Mouse (Mus musculus) right cerebral cortex, postnatal 10 days (tissue): ENCODE measurements around the gene Nacad.

Source experiments
- DNase-seq, 2 experiments: peaks; one replicate each; pipeline ENCODE4 v3.0.0; 2021; ENCODE audit warnings: low spot score in 2 of 2

Nacad gene

DNA sequence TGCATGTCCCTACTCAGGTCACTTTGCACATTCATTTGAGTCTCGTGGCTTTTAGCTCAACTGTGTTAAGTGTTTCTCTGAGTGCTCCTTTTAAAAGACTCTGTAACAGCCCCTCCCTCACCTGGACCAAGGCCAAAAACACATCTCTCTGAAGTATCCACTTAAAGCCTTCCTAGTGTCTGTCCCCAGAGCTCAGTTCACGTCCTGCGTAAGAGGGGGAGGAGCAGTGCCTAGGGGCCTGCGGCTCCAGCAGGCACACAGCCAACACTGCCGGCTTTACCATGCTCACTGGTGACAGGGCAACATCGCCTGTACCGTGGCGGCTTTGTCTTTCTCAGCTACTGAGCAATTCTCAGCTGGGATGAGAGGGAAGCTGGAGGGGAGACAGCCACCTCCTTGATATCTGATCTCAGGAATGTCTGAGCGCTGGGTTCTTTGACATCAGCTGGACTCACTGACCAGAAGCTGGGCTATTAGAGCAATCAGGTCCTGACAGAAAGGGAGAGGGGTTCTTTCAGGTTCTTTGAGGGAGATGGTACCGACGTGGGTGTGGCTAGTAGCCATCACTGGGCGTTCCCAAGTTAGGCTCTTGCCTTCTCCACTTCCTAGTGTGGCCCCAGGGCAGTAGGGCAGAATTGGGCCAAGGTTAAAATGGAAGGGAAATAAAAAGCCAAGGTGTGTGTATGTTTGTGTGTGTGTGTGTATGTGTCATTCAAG is 1.8 kb downstream of the Nacad start:
- DNase-seq, result peak; percentile 77 to 89

DNA sequence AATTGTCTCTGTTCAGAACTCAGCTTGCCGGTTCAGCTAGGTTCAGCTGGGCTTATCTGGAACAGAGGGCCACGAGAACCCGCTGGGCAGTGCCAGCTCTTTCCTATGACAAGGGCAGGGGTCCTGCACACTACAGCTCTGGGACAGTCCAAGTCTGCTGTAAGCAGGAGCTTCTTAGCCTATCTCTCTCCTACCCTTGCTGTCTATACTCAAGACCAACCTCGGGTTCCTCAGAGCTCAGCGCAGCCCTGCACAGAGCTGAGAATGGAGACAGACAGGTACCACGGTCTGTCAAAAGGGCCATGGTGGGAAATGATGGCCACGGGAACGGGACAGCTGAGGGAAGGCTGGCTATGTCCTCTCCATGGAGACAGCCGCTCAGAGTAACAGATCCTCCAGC is 2.6 kb downstream of the Nacad start:
- no peak for DNase-seq

DNA sequence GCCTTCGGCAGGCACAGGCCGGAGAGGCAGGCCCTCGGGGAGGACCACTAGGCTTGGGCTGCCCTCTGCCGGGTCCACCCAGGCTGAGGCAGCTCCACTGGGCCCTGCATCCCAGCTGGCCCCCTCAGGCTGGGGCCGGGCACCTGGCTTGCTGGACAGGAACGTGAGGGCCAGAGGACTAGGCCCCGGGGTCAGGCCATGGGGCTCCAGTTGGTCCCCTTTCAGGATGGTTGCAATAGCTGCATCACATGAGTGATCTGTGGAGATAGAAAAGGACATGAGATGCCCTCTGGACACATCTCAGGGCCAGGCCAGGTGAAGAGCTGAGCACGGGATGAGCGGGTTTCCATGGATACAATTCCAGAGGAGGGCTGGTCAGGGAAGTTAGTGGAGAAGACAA is 3.2 kb downstream of the Nacad start:
- no peak for DNase-seq

DNA sequence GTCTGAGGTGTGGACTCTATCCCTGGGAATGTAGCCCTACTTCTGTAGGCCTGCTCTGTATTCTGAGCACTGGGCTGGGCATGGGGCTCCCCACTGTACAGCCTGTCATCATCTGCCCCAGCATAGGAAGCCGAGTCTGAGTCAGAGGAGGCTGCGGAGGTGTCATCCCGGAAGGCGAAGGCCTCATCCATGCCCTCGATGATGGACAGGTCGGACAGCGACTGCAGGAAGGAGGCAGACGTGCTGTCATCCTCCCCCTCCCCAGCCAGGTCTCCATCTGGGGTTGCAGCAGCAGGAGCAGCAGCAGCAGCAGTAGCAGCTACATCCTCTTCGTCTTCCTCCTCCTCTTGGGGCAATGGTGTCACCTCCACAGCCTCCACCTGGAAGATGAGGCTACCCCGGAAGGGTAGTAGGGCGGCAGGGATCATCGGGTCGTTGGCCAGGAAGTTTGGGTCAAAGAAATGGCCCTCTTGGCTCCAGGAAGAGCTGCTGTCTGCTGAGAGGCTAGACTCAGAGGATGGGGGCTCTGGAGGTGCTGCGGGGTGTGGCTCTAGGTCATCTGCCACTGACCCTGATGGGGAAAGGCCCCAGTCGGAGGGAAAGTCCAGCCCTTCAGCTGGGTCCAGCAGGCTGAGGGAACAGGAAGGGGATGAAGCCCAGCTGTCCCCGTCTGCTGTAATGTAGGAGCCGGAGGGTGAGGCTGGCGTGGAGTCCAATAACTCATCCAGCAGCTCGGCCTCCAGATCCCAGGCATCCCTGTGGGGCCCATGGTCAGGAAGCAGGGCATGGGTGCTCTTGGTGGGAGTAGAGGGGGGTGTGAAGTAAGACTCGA is 4.0 kb downstream of the Nacad start:
- DNase-seq, result no peak

DNA sequence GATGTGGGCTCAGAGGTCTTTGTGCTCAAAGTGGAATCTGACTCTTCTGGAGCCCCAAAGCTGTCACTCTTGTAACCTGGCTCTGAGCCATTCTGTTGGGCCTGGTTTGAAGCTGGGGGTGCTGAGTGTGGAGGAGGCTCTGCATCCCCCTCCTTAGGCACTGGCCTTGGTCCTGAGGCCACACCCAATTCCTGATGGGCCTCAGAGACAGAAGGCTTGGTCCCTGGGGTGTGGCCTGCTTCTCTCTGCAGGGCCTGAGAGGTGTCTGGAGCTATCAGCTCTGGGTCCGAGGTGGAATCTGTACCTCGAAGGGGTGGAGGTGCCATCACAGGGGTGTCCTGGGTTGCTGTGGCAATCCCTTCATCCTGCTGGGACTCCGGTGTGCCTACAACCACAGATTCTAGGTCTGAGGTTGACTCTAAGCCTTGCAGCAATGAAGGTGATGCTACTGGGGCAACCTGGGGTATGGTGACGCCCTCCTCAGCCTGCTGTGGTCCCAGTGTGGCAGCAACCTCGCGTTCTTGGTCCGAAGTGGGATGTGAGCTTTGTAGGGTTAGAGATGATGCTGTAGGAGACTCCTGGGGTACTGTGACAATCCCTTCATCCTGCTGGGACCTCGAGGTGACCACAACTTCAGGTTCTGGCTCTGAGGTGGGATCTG is 5.4 kb downstream of the Nacad start:
- no peak for DNase-seq

DNA sequence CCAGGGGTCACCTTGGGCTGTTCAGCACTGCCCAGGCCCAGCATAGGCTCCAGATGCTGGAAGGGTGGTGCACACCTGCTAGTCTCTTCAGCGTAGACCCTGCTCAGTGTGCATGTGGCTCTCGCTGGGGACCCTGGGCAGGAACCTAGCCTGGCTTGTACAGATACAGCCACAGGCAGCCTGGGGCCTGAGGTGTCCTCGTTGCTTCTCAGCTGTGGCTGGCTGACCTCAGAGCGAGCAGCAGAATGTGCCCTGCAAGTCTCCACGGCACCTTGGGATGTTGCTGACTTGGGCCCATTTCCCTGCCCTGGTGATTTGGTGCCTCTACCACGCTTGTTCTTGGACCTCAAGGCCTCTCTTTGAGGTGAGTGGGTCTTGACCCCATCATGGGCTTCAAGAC is 6.0 kb downstream of the Nacad start:
- DNase-seq, result no peak

DNA sequence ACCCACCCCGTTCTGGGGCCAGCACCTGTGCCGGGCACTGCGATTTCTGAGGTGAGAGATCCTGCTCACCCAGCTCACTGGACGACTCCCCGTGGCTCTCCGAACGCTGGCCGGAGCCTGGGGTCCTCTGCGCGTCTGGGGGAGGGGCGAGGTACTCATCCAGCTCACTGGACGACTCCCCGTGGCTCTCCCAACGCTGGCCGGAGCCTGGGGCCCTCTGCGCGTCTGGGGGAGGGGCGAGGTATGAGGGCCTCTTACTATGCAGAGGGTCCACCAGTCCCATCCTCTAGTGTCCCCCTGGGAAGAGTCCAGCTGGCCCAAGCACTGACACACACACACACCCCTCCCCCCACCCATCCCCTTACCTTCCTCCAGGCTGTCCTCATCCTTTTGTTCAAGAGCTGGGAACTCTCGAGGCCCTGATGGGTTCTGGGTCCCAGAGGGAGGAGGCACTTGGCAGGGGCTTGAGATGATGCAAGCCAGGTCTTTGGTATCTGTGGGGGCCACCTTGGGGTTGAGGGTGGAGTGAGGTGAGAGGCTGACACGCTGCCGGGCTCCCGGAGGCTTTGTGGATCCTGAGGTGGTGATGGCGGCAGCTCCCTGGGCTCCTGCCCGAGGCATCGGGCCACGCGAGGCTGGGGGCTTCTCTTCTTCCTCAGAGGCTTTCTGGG is 6.7 kb downstream of the Nacad start:
- DNase-seq, result peak in 1 of 2 experiments; percentile 55

DNA sequence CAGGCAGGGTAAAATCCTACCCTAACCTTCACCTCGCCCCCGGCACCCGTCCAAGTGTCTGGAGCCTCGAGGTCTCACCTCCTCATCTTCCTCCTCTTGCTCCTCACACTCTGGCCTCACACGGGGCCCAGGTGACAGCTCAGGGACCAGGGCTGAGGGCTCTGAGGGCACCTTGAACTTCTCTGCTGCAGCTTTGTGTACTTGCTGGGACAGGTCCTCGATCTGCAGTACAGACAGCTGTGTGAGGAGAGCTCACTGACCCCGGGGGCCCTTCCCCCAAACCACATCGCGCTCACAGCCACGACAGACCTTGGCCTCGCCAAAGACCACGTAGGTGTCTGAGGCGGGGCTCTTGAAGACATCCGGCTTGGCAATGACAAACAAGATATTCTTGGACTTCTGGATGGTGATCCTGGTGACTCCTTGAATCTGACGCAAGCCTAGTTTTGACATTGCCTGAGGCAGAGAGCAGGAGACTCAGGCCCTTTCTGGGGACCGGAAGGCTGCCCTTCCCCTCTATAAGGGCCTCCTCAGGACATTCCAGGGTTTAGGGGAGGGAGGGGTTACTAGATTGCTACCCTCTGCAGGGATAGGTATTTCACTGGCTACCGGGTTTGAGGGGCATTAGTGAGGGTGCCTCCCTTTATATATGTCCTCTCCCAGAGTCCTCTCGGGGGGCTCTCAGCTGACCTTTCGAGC is 7.5 kb downstream of the Nacad start:
- no peak for DNase-seq

DNA sequence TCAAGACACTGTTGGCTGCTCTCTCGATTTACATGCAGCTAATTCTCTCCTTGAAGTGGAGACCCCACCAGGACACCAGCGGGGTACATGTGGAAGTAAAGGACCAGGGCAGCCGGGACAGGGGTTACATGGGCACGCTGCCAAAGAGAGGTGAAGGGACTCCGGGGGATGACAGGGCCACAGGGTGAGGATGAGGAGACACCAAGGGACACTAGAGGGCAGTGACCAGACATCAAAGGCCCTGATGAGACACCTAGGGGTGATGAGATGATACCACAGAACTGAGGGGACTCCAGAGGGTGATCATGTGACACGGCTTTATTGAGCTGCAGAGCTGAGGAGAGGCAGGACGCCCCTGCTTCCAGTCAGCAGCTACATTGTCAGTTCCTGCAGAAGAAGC is 8.3 kb downstream of the Nacad start:
- DNase-seq, result peak in 1 of 2 experiments; percentile 56

DNA sequence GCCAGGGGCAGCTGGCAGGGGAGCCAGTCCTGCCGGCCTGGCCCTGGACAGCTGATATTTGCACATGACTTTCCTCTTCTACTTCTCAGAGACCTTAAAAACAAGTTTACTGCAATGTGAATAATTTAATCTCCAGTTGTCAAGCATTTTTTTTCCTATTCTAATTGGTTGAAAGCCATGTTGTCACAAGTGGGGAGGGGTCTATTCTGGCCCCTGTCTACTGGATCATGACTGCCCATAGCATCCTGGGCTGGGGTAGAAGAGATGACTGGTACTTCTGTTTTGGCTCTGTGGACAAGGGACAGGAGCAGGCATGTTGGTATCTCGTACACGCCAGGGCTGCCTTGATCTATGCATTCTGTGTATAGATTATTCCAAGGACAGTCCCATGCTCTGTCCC is 9.2 kb downstream of the Nacad start:
- DNase-seq, result no peak

DNA sequence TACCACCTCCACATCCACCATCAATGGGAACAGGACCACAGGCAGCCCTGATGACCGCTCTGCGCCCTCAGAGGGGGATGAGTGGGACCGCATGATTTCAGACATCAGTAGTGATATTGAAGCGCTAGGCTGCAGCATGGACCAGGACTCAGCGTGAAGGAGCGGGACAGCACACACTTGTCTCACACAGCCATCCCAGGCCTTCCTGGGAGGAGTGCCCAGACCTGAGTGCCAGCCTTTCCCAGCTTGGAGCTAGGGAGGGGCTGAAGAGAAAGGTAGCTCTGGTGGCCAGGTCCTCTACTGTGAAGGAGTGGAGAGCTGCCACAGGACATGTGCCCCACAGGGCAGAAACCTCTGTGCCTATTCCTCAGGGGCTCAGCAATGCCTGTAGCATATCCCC is 9.6 kb downstream of the Nacad start:
- DNase-seq, result no peak

DNA sequence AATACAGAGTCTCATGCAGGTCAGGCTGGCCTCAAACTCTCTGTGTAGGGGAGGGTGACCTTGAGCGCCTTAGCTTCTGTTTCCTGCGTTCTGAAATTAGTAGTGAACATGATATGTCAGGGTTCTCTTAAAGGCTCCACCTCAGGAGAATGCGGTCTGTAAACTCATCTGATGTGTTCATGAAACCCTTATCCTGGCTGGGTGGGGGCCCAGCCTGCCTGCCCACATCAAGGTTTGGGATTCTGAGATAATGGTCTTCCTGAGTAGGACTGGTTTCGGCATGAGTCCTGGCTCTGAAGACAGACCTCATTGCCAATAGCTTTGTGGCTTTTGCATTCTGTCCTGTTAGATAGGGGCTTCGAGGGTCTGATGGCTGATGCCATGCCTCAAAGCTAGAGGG is 10.5 kb downstream of the Nacad start:
- no peak for DNase-seq

DNA sequence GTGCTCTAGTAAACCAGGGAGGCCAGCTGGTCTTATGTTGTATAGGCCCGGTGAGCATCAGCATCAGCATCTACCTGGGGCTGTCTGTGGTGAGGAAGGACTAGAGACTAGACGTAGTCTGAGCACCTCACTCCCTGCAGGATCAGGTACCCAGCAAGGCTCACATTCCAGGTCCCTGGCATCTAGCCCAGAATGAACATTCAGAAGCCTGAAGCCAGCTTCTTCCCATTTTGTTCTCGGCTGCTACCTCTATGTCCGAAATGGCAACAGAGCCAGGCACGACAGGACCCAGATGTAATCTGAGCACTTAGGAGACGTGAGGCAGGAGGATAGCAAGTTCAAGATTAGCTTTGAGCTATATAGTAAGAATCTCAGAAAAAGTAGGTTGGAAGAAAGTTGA is 11.0 kb downstream of the Nacad start:
- DNase-seq, result no peak

DNA sequence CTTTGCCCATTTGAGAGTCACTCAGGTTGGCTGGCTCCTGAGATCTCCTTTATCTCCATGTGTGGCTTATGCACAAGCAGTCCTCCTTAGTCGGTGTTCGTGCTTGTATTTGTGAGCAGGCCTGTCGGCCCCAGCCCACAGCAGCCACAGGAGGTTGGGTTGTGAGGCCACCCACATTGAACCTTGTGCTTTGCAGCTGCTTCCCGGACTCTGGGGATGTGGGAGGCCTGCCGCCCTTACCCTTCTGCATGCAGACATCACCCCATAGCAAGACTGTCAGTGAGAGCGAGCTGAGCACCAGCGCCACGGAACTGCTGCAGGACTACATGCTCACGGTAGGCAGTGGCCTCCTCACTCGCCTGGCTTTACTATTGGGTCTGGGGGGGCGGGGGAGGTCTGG is 12.4 kb downstream of the Nacad start:
- no peak for DNase-seq

DNA sequence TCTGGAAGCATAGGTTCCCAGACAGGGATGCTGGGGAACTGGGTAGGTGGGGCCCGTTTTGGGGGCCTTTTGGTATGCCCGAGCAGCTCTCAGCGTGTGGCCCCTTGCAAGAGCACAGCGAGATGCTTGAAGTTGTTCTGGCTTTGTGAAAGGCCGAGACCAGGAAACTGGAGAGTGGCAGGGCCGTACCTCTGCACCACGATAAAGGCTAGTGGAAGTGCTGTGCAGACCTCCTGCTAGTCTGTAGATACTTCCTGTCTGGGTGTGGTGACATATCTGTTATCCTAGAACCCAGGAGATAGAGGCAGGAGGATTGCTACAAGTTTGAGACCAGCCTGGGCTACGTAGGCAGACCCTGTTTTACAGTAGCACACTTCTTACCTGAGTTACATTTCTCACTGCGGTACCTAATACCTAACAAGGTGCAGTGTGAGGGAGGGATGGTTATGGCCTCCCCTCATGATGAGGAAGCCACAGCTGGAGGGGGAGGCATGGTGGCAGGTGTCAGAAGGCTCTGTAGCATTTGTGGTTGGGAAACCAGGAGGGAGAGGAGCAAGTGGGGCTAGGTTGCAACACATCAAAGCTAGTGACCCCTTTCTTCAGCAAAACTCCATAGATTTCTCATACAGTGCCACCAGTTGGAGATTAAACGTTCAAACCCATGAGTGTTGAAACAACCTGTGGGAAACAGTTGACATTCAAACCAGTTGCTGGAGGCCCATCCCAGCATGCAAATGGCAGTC is 14.7 kb downstream of the Nacad start:
- no peak for DNase-seq

DNA sequence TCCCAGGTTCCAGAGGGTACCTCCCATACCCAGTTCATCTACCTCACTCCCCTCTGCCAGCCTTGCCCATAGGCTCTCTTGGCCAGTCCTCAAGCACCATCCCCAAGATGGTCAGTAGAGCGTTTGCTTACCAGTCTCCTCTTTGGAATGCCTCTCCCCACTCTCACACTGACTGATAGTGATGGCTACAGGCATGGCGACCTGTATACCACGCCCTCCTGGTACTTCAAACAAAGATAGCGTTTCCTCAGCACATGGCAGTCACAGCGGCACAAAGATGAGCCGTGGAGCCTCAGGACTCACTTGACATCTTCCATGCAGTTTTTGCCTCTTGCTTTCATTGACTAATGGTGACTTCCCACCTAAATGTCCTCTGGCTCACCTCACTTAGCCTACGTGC is 16.0 kb downstream of the Nacad start:
- no peak for DNase-seq

DNA sequence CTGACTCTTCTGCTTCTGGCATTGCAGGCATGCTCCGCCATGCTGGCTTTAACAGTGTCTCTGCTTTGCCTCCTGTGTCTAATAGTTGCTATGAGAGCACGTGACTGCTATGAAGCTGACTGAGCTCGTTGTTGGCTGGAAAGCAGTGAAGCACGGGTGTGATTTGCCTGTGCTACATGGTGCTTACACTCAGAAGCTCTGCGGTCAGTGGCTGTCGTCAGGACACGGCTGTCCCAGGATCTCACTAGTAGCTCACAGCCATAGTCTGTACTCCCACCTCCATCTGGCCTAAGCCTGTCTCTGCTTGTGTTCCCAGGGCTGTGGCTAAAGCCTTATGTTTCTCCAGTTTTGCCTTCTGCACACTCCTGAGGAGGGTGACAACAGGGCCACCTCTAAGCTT is 17.6 kb downstream of the Nacad start:
- DNase-seq, result no peak

DNA sequence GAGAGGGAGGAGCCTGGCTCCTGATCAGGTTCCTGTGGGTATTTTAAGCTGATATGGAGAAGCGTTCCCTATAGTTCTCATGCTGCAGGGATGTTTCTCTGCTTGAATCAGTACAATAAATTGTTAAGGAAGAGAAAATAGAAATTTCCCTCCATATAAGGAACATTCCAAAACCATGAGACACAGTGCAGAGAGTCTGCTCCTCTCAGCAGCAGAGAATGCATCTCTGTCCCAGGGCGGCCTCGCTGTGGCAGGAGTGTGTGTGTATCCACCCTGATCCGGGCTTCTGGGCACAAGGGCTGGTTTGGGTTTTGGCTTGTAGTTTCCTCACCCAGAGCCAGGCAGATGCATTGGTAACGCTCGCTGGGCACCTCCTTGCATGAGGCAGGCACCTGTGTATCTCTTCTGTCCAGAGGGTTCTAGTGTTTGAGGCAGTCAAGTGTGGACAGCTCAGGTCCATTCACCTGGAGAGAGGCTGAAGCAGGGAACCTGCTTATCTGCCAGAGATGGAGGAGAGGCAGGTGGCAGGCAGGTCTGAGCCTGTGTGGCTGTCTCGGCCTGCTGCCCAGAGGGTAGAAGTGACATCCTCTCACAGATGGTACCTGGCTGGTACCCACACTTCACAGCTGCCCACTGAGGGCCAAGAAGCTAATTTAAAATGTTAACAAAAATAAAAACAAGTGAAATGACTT is 18.5 kb downstream of the Nacad start:
- DNase-seq, result no peak

DNA sequence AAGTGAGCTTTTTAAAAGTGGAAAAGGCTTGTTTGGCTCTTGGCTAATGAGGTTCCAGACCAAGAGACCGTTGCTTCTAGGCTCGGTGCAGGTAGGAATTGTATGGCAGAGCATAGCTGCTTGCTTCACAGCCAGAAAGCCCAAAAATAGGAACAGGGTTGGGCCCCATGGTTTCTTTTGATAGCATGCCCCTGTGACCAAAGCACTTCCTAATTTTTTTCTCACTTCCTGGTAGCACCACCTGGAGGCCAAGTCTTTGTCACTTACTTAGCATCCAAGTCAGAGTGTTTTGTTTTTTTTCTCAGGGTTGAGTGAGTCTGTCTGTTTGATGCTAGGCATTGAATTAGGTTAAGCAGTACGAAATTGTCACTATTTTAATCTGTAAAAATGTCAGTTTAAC is 19.2 kb downstream of the Nacad start:
- no peak for DNase-seq

DNA sequence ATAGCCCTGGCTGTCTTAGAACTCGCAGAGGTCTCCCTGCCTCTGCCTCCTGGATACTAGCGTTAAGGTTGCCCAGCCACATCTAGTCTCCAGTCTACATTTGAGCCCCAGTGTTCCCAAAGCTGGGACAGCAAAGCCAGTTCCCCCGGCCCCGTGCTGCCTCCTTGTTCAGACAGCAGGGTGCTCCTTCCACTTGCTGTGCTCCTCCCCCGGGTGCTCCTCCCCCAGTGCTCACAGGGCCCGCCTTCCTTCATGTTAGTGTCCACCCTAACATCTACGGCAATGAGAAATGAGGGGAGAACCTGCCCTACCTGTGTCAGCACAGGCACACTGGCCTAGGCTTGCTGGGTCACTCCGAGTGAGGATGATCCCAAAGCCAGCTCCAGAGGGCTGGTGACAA is 20.1 kb downstream of the Nacad start:
- no peak for DNase-seq
